Mouse (Mus musculus): ENCODE data around the gene Slc25a28.

Slc25a28 gene

GRCm38 (mm10) chr19:43626160-43626559 lies 48.5 kb downstream of the Slc25a28 start:
- ChIA-PET CTCF (interaction anchor here in 3 of 4 experiments (0.6 to 2.5 kb wide), 7 partner anchors 24 to 305 kb away, joined by 3 to 14 read pairs (median 3); no protein-coding TSS in a partner anchor), POLR2A (interaction anchor here in 3 of 4 experiments (0.7 to 1.2 kb wide), 6 partner anchors 8 to 194 kb away, joined by 3 to 6 read pairs (median 4); no protein-coding TSS in a partner anchor)

- POLR2A ChIA-PET: interaction anchor here in 3 of 4 experiments (0.6 to 2.9 kb wide), 5 partner anchors 18 to 94 kb away, joined by 3 to 7 read pairs (median 4); partner anchors contain the start of gene Slc25a28 (in 1 of the 3)
- CTCF ChIA-PET: interaction anchor here (0.5 to 3.4 kb wide), 17 partner anchors 10 to 580 kb away, joined by 3 to 55 read pairs (median 3); partner anchors contain the start of genes Got1 (in 2 of the 4), Cox15 (in 1 of the 4) and Cutc (in 1 of the 4)
These were observed 50.8 kb downstream of the Slc25a28 start for GRCm38 (mm10) chr19:43623913-43624312.

GRCm38 (mm10) chr19:43619916-43620479 lies 54.7 kb downstream of the Slc25a28 start:
- CTCF ChIA-PET: interaction anchor here in 2 of 4 experiments (0.6 to 2.2 kb wide), 3 partner anchors 90 to 176 kb away, joined by 3 to 9 read pairs (median 6); no protein-coding TSS in a partner anchor
- POLR2A ChIA-PET: interaction anchor here in 2 of 4 experiments (1.0 to 9.8 kb wide), 4 partner anchors 10 to 99 kb away, joined by 4 to 99 read pairs (median 10); partner anchors contain the start of gene Slc25a28 (in 1 of the 2)

- CTCF ChIA-PET: interaction anchor here in 2 of 4 experiments (0.8 to 1.5 kb wide), 7 partner anchors 12 to 134 kb away, joined by 3 to 4 read pairs (median 3); partner anchors contain the start of genes Cox15 (in 1 of the 2) and Cutc (in 1 of the 2)
- POLR2A ChIA-PET: interaction anchor here (0.5 to 9.8 kb wide), 16 partner anchors 8 to 1779 kb away, joined by 3 to 99 read pairs (median 4); partner anchors contain the start of genes Got1 (in 1 of the 4) and Slc25a28 (in 1 of the 4)
These were observed 56.1 kb downstream of the Slc25a28 start for GRCm38 (mm10) chr19:43618505-43619030.

GRCm38 (mm10) chr19:43617761-43618349 lies 56.8 kb downstream of the Slc25a28 start:
- ChIA-PET POLR2A (interaction anchor here in 3 of 4 experiments (0.7 to 9.8 kb wide), 11 partner anchors 9 to 469 kb away, joined by 3 to 99 read pairs (median 4); partner anchors contain the start of genes Got1 (in 1 of the 3) and Slc25a28 (in 1 of the 3)), CTCF (interaction anchor here in 3 of 4 experiments (0.6 to 1.5 kb wide), 6 partner anchors 12 to 135 kb away, joined by 3 to 6 read pairs (median 4); partner anchors contain the start of genes Cox15 (in 1 of the 3) and Cutc (in 1 of the 3))

- POLR2A ChIA-PET: interaction anchor here in 2 of 4 experiments (0.6 to 9.8 kb wide), 7 partner anchors 11 to 332 kb away, joined by 3 to 99 read pairs (median 4); no protein-coding TSS in a partner anchor
- CTCF ChIA-PET: interaction anchor here in 2 of 4 experiments (0.6 to 1.6 kb wide), 5 partner anchors 43 to 473 kb away, joined by 3 to 5 read pairs (median 3); no protein-coding TSS in a partner anchor
These were observed 57.8 kb downstream of the Slc25a28 start for GRCm38 (mm10) chr19:43616889-43617288.

GRCm38 (mm10) chr19:43616415-43616861 lies 58.2 kb downstream of the Slc25a28 start:
- POLR2A ChIA-PET: interaction anchor here (0.6 to 9.8 kb wide), 15 partner anchors 10 to 1470 kb away, joined by 3 to 99 read pairs (median 4); partner anchors contain the start of genes Slc25a28 (in 2 of the 4), Got1 (in 1 of the 4) and Marveld1 (in 1 of the 4)
- CTCF ChIA-PET: interaction anchor here in 3 of 4 experiments (0.6 to 1.6 kb wide), 8 partner anchors 10 to 473 kb away, joined by 3 to 12 read pairs (median 4); no protein-coding TSS in a partner anchor

- ChIA-PET POLR2A (interaction anchor here (0.6 to 9.8 kb wide), 15 partner anchors 10 to 1469 kb away, joined by 3 to 99 read pairs (median 4); partner anchors contain the start of genes Slc25a28 (in 2 of the 4), Got1 (in 1 of the 4) and Marveld1 (in 1 of the 4)), CTCF (interaction anchor here (0.6 to 1.6 kb wide), 9 partner anchors 10 to 472 kb away, joined by 3 to 12 read pairs (median 5); partner anchors contain the start of gene Got1 (in 1 of the 4))
These were observed 58.9 kb downstream of the Slc25a28 start for GRCm38 (mm10) chr19:43615571-43616414.

- ChIA-PET POLR2A (interaction anchor here in 2 of 4 experiments (1.2 to 9.8 kb wide), 5 partner anchors 9 to 91 kb away, joined by 4 to 99 read pairs (median 6); partner anchors contain the start of genes Got1 (in 1 of the 2) and Slc25a28 (in 1 of the 2)), CTCF (interaction anchor here in 3 of 4 experiments (0.6 to 1.4 kb wide), 5 partner anchors 12 to 91 kb away, joined by 3 to 5 read pairs (median 3); partner anchors contain the start of gene Got1 (in 1 of the 3))
These were observed 59.6 kb downstream of the Slc25a28 start for GRCm38 (mm10) chr19:43615074-43615445.

GRCm38 (mm10) chr19:43614341-43615073 lies 60.2 kb downstream of the Slc25a28 start:
- POLR2A ChIA-PET: interaction anchor here (0.7 to 9.8 kb wide), 9 partner anchors 12 to 121 kb away, joined by 3 to 99 read pairs (median 6); partner anchors contain the start of genes Slc25a28 (in 2 of the 4) and Got1 (in 1 of the 4)
- CTCF ChIA-PET: interaction anchor here in 3 of 4 experiments (0.9 to 1.2 kb wide), 7 partner anchors 9 to 91 kb away, joined by 3 to 7 read pairs (median 3); partner anchors contain the start of gene Got1 (in 1 of the 3)
